ENCODE assay signal across 13 mouse cellular contexts in the genomic region with DNA sequence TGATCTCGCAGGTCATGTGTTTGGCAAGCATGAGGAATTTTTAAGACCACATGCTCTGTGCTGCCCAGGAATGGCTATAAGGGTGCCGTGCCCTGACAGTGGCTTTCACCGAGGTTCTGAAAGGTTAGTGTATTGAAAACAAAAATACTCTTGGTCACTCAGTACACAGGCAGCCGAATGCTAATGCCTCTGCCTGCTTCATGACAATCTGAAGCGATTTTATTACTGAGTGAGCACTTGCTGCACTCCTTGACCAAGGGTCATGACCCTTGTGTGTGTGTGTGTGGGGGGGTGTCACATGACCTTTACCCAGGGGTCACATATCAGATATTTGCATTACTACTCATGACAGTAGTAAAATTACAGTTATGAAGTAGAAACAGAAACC.
DNase-seq lines count a peak whose midpoint lies in the region; ATAC-seq and TF ChIP-seq lines count a peak whose summit lies in the region.
"Had no signal": no experiment of that assay in that cellular context is flagged by ENCODE, and none has a peak within 500 bp of the region (broad histone marks: within the 10 kb centered on the region; RNA-seq: fewer than 3 reads in every experiment).

No protein-coding gene starts in this region.

- H3K4me3 ChIP-seq in C2C12 (ENCODE audit: insufficient read depth, poor library complexity, severe bottlenecking) = no peak overlapping the region
- no peak overlapping the region for H3K4me3 ChIP-seq in forebrain, embryonic 14.5 days (ENCODE audit: low read depth, low read length)
- H3K4me3 ChIP-seq: liver, embryonic 15.5 days had no signal

- TF ChIP-seq CTCF in C2C12 (IDR thresholded peaks at IDR 0.05; ENCODE audit: control insufficient read depth, insufficient read depth, insufficient read length) = no peak

- H3K79me3 ChIP-seq in C2C12 (ENCODE audit: low read depth) = no peaks in the 10 kb centered on the region

- no peaks in the 10 kb centered on the region for H3K36me3 ChIP-seq in C2C12 (ENCODE audit: control insufficient read depth, insufficient read depth)
- no peaks in the 10 kb centered on the region for H3K36me3 ChIP-seq in forebrain, embryonic 14.5 days (ENCODE audit: control insufficient read depth, insufficient read depth, low read length)
- H3K36me3 ChIP-seq: liver, embryonic 15.5 days had no signal

- no peaks in the 10 kb centered on the region for H3K27me3 ChIP-seq in C2C12 (ENCODE audit: control insufficient read depth, insufficient read depth, insufficient read length)
- no peaks in the 10 kb centered on the region for H3K27me3 ChIP-seq in forebrain, embryonic 14.5 days (replicated peaks; ENCODE audit: control insufficient read depth, insufficient read depth, low read length)
- H3K27me3 ChIP-seq: liver, embryonic 15.5 days had no signal

- H3K4me2 ChIP-seq in forebrain, embryonic 14.5 days (ENCODE audit: low read length) = peak overlapping the region; percentile 18; the same call in 1 of the 2 replicates
- H3K4me2 ChIP-seq: liver, embryonic 15.5 days had no signal

- no peak overlapping the region for H3K9ac ChIP-seq in forebrain, embryonic 14.5 days (ENCODE audit: low read length)
- H3K9ac ChIP-seq: liver, embryonic 15.5 days had no signal

- ATAC-seq in forebrain, embryonic 14.5 days = 0 out of 2 replicates have a peak, but pooled peaks have one; percentile 2
- ATAC-seq in monocyte, adult 5-6 weeks (replicated peaks; ENCODE audit: insufficient number of reproducible peaks, low FRiP score, low TSS enrichment, poor library complexity, severe bottlenecking) = no peak

- WGBS in forebrain, embryonic 14.5 days = 19% methylated on average over 5 of the region's 5 CpGs

- peak; percentile 4 for DNase-seq in kidney, adult 9 months
- DNase-seq in kidney, adult 18-20 months = no peak
- no peak for DNase-seq in forebrain, embryonic 14.5 days (ENCODE audit: low spot score)
- DNase-seq in mesoderm, embryonic 11.5 days (ENCODE audit: low read depth, low spot score) = peak; percentile 43
- no peak for DNase-seq in cerebellum, postnatal 36 days
- no peak for DNase-seq in right cerebral cortex, postnatal 10 days (ENCODE audit: low spot score in 2 of 2)
- DNase-seq: adrenal gland, postnatal 36 days; cerebellum, adult 11 months; gastrocnemius, postnatal 36 days; spleen, adult 18-20 months had no signal

- H3K79me2 ChIP-seq in C2C12 (ENCODE audit: control insufficient read depth, insufficient read depth) = no peaks in the 10 kb centered on the region

- H3K27ac ChIP-seq in forebrain, embryonic 14.5 days (ENCODE audit: low read depth, low read length) = no peak overlapping the region
- H3K27ac ChIP-seq: liver, embryonic 15.5 days had no signal

- no peaks in the 10 kb centered on the region for H3K9me3 ChIP-seq in forebrain, embryonic 14.5 days (replicated peaks; ENCODE audit: control insufficient read depth, low read length)
- H3K9me3 ChIP-seq: liver, embryonic 15.5 days had no signal

- peaks cover 17% of the 10 kb centered on the region for H3K4me1 ChIP-seq in forebrain, embryonic 14.5 days (ENCODE audit: control insufficient read depth, insufficient read depth, low read length)
- H3K4me1 ChIP-seq: liver, embryonic 15.5 days had no signal

- H3ac ChIP-seq in C2C12 (ENCODE audit: control insufficient read depth, insufficient read length, low read depth) = no peak overlapping the region

TF ChIP-seq in C2C12, 6 proteins besides CTCF, POLR2A, EP300 and RAD21:
- TF ChIP-seq FOSL1 (IDR thresholded peaks at IDR 0.05; ENCODE audit: insufficient read depth, low read length, poor library complexity, severe bottlenecking) (peak; percentile 31), MAX (IDR thresholded peaks at IDR 0.05) (peak; percentile 46), CEBPB (IDR thresholded peaks at IDR 0.05; ENCODE audit: low read depth) (no peak), MYOG (IDR thresholded peaks at IDR 0.05; ENCODE audit: control insufficient read depth, extremely low read depth, insufficient read length) (no peak), MYOD1 (IDR thresholded peaks at IDR 0.05; ENCODE audit: control insufficient read depth, insufficient read length, low read depth) (no peak), USF1 (IDR thresholded peaks at IDR 0.05; ENCODE audit: low read depth) (peak; percentile 85)

Comparison
In these comparisons a context has a peak if more than half of its experiments do, and no peak if none do; other contexts are left out.
1. DNase-seq: peak in kidney, adult 9 months (single experiment) and mesoderm, embryonic 11.5 days (single experiment); none in kidney, adult 18-20 months (single experiment), forebrain, embryonic 14.5 days (single experiment), cerebellum, postnatal 36 days (0 of 2) and right cerebral cortex, postnatal 10 days (0 of 2).